Mouse (Mus musculus) kidney, postnatal 4 days (tissue): ENCODE measurements around the gene Olfr957.

Source experiments
- DNase-seq, 2 experiments: peaks; one replicate each; pipeline ENCODE4 v3.0.0; 2021; ENCODE audit warnings: mixed read lengths in 2 of 2

The Olfr957 gene

DNA sequence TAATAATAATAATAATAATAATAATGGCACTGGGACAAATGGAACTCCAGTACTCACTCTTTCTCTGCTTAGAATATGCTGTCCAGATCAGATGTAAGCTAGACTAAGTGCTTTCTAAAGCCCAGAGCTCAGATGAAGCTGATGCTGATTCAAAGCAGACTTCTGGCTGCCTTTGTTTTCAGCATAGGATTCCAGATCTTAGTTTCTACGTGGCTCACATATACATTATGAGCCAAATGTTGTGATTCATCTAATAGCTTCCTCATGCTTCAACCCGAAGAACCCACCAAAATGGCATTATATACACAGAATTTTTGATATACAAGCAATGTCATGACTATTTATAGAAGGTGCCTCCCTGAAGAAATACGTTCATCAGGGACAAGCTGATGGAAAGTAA, at the start of gene Olfr957:
TSS of gene Olfr957 (minus strand) at position 279 of the 400 bp plus-strand sequence.
- no peak for DNase-seq

DNA sequence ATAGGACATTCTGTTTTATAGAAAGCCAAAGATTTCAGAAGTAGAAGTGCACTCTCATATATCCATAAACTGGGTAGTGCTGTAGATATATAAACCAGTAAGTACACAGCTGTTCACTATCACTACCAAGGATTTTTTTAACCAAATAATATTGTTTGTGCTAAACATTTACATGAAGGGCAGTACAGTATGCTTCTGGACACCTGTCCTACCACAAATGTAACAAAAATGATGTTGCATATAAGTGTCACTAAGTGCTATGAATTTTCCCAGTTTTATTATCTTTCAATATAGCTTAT, 42.7 kb upstream of the Olfr957 start:
- DNase-seq: no peak

DNA sequence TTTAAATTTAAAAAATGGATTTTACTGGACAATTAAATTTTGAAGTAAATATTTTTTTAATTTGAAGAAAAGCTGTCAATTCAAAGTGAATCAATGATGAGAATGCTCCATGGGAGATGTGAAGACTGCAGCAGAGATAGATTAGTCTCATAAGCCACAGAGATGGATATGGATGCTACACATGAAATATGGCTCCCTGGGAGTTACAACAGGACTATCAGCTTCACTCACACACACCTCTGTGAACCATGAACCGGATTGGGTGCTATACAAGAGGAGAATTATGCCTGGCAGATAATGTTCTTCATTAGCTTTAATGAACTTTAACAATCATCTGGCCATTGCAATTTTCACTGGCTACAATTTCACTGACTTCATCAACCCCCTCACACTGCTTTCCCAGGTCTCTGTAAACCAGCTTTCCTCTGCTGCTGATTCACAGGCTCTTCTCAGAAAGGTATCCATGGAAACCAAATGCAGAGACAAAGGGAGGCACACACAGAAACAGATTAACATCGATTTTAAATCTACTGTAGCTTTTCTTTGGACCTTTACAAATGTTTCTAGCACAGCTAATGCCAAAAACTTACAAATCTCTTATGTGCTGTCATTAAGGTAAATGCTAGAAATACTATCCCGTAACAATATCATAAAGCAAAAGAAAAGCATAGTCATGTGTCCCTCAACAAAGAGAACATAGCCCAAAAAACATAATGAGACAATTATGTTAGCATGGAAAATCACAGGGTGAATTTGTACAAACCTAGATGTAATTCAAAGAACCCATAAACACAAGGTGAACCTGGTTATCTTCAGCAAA, 42.1 kb upstream of the Olfr957 start:
- DNase-seq: no peak

DNA sequence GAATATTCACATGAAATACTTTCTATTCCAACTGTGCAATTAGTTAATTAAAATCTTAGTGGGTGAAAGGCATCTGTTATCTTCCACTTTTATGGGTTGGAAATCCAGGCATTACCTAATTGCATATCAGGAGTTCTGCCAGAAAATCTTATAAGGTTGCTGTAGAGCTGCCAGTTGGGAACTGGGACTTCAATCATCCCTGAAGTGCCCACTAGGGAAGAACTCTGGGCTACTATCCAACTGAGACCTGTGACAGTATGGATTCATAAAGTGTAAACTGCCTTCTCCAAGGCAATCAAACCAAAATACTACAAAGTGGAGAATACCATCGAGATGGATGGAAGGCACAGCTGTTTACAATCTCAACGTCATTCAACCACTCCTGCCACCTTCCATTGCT, 38.3 kb upstream of the Olfr957 start, which contains the start of gene Olfr958:
TSS of gene Olfr958 (minus strand) at position 109 of the 400 bp plus-strand sequence.
- DNase-seq: no peak

DNA sequence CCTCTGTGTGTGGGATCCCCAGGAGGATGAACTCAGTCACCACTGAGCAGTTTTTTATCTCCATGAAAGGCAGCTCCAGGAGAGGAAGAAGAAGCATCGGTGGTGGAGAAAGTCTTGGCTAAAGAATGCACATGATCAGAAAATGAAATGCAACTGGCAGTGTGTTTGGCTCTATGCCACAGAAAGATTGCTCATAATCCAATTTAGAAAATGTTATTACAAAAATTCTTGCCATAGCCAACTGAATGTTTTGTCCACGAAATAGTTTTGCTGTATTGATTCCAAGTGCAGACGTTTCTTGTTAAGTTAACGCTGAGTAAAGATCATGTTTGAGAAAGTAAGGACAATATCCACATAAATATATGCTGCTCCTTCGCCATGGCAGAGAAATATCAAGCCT, 35.2 kb upstream of the Olfr957 start:
- no peak for DNase-seq

DNA sequence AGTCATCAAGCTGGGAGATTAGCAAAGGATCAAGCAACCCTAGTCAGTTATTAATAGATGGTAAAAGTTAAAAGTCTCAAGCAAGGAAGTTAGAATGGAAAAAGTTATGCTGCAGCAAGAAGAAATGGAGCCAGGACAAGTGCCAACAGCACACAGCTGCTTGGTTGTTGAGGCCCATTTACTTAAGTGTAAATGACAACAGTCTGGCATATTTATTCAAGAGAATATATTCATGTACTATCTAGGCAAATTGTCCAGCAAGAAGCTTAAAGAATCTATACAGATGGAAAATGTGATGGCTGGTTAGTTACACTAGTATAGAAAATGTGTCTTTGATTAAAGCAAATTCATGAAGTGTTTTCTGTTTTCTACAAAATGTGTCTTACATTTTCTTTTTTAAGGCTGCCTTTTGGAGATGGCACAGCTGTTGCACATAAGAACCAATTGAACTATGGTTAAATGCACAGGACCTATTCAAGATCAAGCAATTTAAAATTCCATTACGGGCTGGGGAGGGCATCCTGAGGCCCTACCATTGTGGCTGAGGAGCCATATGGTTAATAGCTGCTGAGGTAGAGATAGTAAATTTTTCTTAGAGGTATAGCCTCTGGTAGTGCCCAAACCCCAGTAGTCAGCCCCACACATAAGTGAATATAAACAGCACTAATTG, 8.1 kb upstream of the Olfr957 start:
- no peak for DNase-seq

DNA sequence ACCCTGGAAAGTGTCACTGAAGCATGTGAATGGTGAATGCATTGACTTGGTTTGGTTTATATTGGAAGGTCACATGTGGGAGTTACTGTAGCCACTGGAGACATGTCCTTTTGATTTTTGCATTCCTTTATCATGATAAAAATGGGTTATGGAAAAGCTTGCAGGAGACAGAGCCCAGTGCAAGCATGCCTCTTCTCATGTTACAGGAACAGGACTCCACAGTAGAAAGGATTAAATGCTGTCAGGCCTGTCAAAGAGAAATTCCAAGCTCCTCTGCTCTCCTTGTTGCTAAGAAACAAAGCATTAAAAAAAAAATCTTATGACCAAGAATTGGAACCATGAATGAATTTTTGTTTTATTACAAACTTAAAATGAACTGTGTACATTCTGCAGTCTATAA, 3.0 kb upstream of the Olfr957 start:
- DNase-seq: no peak

DNA sequence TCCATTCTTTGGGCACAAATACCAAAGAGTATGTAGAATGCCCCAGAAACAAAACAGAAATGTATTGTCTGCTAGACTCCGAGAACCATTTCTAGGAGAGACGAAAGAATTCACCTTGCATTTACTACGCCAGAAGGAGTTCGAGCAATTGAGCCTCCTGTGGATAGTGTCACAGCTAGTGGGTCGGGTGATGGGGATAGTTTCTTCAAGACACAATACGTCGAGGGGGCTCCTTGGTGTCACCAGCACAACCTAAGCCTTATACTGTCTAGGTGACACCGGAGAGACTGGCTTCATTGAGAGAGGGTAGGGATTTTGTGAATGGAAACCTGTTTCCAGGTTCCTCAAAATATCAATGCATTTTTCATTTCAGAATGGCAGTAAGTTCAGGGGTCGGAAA, 6.2 kb downstream of the Olfr957 start:
- DNase-seq: no peak

DNA sequence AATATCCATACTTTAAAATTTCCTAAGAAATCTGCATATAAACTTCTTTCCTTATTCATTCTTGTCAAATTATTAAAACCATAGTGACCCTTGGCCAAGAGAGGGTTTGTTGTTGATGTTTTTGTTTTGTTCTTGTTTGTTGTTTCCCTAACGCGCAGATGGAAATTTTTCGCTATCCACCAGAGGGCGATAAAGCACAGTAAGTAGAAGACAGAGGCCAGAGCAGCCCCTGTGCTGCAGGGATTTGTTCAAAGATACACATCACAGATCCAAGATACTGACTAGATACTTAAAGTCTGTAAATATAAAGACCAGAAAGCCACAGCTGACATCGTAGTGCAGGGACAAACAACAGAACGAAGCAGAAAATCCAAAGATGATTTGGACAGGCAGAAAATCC, 6.6 kb downstream of the Olfr957 start:
- DNase-seq: peak; percentile 66 to 68

DNA sequence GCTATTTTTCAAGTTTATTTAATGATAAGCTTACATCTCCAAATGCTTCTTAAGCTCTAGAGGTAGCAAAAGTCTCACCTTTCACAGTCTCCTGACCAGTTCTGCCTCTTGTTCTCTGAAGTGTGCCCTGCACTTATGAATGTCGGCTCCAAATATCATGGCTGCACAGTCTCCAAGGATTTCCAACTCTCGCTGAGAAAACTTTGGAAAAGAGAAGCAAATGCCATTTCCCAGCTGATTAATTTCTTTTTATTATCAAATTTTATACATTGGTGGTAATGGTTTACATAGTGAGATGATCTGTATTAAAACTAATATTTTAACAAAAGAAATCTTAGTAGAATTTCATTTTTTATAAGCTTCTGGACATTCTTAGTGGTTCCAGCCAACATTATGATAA, 21.7 kb downstream of the Olfr957 start, which contains the start of gene Olfr44:
TSS of gene Olfr44 (minus strand) at position 101 of the 400 bp plus-strand sequence.
- no peak for DNase-seq

DNA sequence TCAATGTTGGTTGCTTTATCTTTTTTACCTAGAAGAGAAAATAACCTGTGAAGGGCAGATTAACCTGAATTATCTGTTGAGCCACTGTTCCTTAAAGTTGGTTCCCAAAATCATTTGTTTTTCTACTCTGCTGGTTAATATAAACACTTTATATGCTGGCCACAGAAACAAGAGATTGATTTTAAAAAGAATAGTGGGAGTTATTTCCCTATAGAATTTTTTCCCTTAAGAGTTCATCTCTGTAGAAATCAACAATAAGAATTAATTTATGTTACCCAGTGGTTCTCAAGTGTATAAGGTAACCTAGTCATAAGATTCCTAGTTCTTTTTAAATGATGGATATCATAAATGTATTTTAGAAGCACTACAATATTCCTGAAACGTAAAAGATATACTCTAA, 43.8 kb downstream of the Olfr957 start, which contains the start of gene Olfr955:
TSS of gene Olfr955 (minus strand) at position 101 of the 400 bp plus-strand sequence.
- no peak for DNase-seq
